Comparison of ENCODE assay signal across 8 mouse cellular contexts in genomic region chr19:5822174-5822833, GRCm38 (mm10). TPM values are rescaled to one million over a fixed set of nuclear protein-coding genes. Genes with fewer than 3 reads are reported as not detected.
DNase-seq lines count a peak whose midpoint lies in the region; ATAC-seq and TF ChIP-seq lines count a peak whose summit lies in the region.

No protein-coding gene starts in this region.

- DNase-seq in kidney, postnatal 4 days = no peak
- DNase-seq in MN1 (ENCODE audit: low spot score) = peak; percentile 44
- peak; percentile 49 for DNase-seq in embryo, embryonic 10.5 days (ENCODE audit: low spot score)
- peak; percentile 75 for DNase-seq in heart, postnatal 4 days
- no peak for DNase-seq in spleen, postnatal 14 days (ENCODE audit: low spot score in 2 of 2)
- DNase-seq in urinary bladder, adult 18-20 months (ENCODE audit: low spot score in 2 of 2) = no peak

- TF ChIP-seq CTCF in small intestine, adult 2 months (IDR thresholded peaks at IDR 0.05; ENCODE audit: extremely low read depth, insufficient read length, insufficient replicate concordance, low read depth, low read length) = no peak

- H3K9me3 ChIP-seq in kidney, embryonic 15.5 days (replicated peaks) = no peaks in the 10 kb centered on the region

- no peak overlapping the region for H3K9ac ChIP-seq in kidney, embryonic 15.5 days

- H3K36me3 ChIP-seq in kidney, embryonic 15.5 days = no peaks in the 10 kb centered on the region
- peaks cover 23% of the 10 kb centered on the region for H3K36me3 ChIP-seq in small intestine, adult 2 months (ENCODE audit: control insufficient read depth, insufficient read depth, low read length)

- 37% methylated on average over 12 of the region's 12 CpGs for WGBS in kidney, embryonic 15.5 days
- 62% methylated on average over 12 of the region's 12 CpGs for WGBS in small intestine, adult 2 months

- H3K27ac ChIP-seq in kidney, embryonic 15.5 days = peak overlapping the region; percentile 76
- H3K27ac ChIP-seq in small intestine, adult 2 months (ENCODE audit: insufficient read depth, low read depth, low read length) = peak overlapping the region; percentile 12; the same call in 1 of the 2 replicates

- ATAC-seq in kidney, embryonic 15.5 days (replicated peaks; ENCODE audit: low FRiP score) = no peak

- peak overlapping the region; percentile 15; the same call in 1 of the 2 replicates for H3K4me2 ChIP-seq in kidney, embryonic 15.5 days

- TF ChIP-seq POLR2A in small intestine, adult 2 months (IDR thresholded peaks at IDR 0.05; ENCODE audit: low read depth, low read length) = no peak

- H3K4me1 ChIP-seq in kidney, embryonic 15.5 days = peaks cover 60% of the 10 kb centered on the region
- H3K4me1 ChIP-seq in small intestine, adult 2 months (ENCODE audit: control insufficient read depth, insufficient read depth, insufficient read length, low read length) = peaks cover 25% of the 10 kb centered on the region

- H3K4me3 ChIP-seq in kidney, embryonic 15.5 days (replicated peaks) = no peak overlapping the region
- no peak overlapping the region for H3K4me3 ChIP-seq in small intestine, adult 2 months (ENCODE audit: low read depth, low read length)

- no peaks in the 10 kb centered on the region for H3K27me3 ChIP-seq in kidney, embryonic 15.5 days
- H3K27me3 ChIP-seq in small intestine, adult 2 months (ENCODE audit: control insufficient read depth, insufficient read depth, low read length) = no peaks in the 10 kb centered on the region

RNA-seq across cellular contexts. Expression of gene Scyl1, which starts 51.1 kb away (rescaled TPM):
- polyA plus RNA-seq in kidney, embryonic 15.5 days (2015; fragmentation: Nextera tagmentation; extraction: Ambion mirVana) = 69.6 and 76.0 TPM in 2 replicates
- 10 to 100 TPM; 60.6 to 69.0 TPM for total RNA-seq in heart, postnatal 4 days (2021)
- polyA plus RNA-seq in small intestine, adult 2 months (2012; rRNA removed) = 37.1 and 52.5 TPM in 2 replicates

RNA-seq across cellular contexts. Expression of gene Frmd8, which starts 52.8 kb away (rescaled TPM):
- 40.2 and 43.1 TPM in 2 replicates for polyA plus RNA-seq in kidney, embryonic 15.5 days (2015; fragmentation: Nextera tagmentation; extraction: Ambion mirVana)
- total RNA-seq in heart, postnatal 4 days (2021) = 10 to 100 TPM; 18.6 to 20.9 TPM
- 32.1 and 62.1 TPM in 2 replicates for polyA plus RNA-seq in small intestine, adult 2 months (2012; rRNA removed)

RNA-seq across cellular contexts. Expression of gene Slc25a45, which starts 55.3 kb away (rescaled TPM):
- polyA plus RNA-seq in kidney, embryonic 15.5 days (2015; fragmentation: Nextera tagmentation; extraction: Ambion mirVana) = 8.1 and 8.5 TPM in 2 replicates
- total RNA-seq in heart, postnatal 4 days (2021) = 1 to 10 TPM; 5.4 to 6.2 TPM
- polyA plus RNA-seq in small intestine, adult 2 months (2012; rRNA removed) = 207 and 241 TPM in 2 replicates

Comparison
In these comparisons a context has a peak if more than half of its experiments do, and no peak if none do; other contexts are left out.
1. DNase-seq: peak in MN1 (single experiment), embryo, embryonic 10.5 days (single experiment) and heart, postnatal 4 days (single experiment); none in kidney, postnatal 4 days (0 of 2), spleen, postnatal 14 days (0 of 2) and urinary bladder, adult 18-20 months (0 of 2).
2. RNA of gene Slc25a45, which starts 55.3 kb away (polyA plus RNA-seq): 207 to 241 TPM in small intestine, adult 2 months; 8.1 to 8.5 TPM in kidney, embryonic 15.5 days; every median in the first group is over 10 times any median in the second.